Mouse (Mus musculus) right cerebral cortex, adult 18-20 months (tissue): Measurements from ENCODE around the gene Slk.
"Not testable (repeated sequence)": the region's sequence is repeated elsewhere in the genome, so short reads cannot be mapped to it uniquely, and the experiment has no call there.

ENCODE experiments used
- DNase-seq: peaks from one replicate; pipeline ENCODE4 v3.0.0; 2022; ENCODE audit warnings: mixed read lengths

Gene Slk

GRCm38 (mm10) chr19:47571981-47572380 is 7.5 kb upstream of the Slk start:
- not testable (repeated sequence) for DNase-seq

GRCm38 (mm10) chr19:47573718-47574117 is 5.8 kb upstream of the Slk start:
- no peak for DNase-seq

- DNase-seq, result no peak
Observed at GRCm38 (mm10) chr19:47578581-47579224, 775 bp upstream of the Slk start.

GRCm38 (mm10) chr19:47579788-47580631 is 532 bp downstream of the Slk start:
- no peak for DNase-seq

- no peak for DNase-seq
Observed at GRCm38 (mm10) chr19:47585772-47586171, 6.3 kb downstream of the Slk start.

GRCm38 (mm10) chr19:47587009-47587408 is 7.5 kb downstream of the Slk start:
- no peak for DNase-seq

GRCm38 (mm10) chr19:47608513-47608912 is 29.0 kb downstream of the Slk start:
- no peak for DNase-seq

GRCm38 (mm10) chr19:47613442-47613841 is 34.0 kb downstream of the Slk start:
- DNase-seq, result no peak

GRCm38 (mm10) chr19:47621478-47621877 is 42.0 kb downstream of the Slk start:
- DNase-seq, result no peak

- no peak for DNase-seq
Observed at GRCm38 (mm10) chr19:47624940-47625711, 45.6 kb downstream of the Slk start.

GRCm38 (mm10) chr19:47627450-47627849 is 48.0 kb downstream of the Slk start:
- DNase-seq, result peak; percentile 48

GRCm38 (mm10) chr19:47629068-47629467 is 49.6 kb downstream of the Slk start:
- DNase-seq, result no peak

- DNase-seq, result no peak
Observed at GRCm38 (mm10) chr19:47630381-47630780, 50.9 kb downstream of the Slk start.

- no peak for DNase-seq
Observed at GRCm38 (mm10) chr19:47631799-47632198, 52.3 kb downstream of the Slk start.

- no peak for DNase-seq
Observed at GRCm38 (mm10) chr19:47635380-47635779, 55.9 kb downstream of the Slk start.

GRCm38 (mm10) chr19:47643910-47644309 is 64.4 kb downstream of the Slk start:
- DNase-seq, result no peak

- no peak for DNase-seq
Observed at GRCm38 (mm10) chr19:47645583-47645982, 66.1 kb downstream of the Slk start.

- DNase-seq, result no peak
Observed at GRCm38 (mm10) chr19:47646508-47647120, 67.1 kb downstream of the Slk start.

GRCm38 (mm10) chr19:47649071-47649470 is 69.6 kb downstream of the Slk start:
- DNase-seq, result no peak

- no peak for DNase-seq
Observed at GRCm38 (mm10) chr19:47650366-47651159, 71.1 kb downstream of the Slk start.

GRCm38 (mm10) chr19:47651160-47651480 is 71.6 kb downstream of the Slk start:
- no peak for DNase-seq

- no peak for DNase-seq
Observed at GRCm38 (mm10) chr19:47652255-47652654, 72.8 kb downstream of the Slk start.
